Mouse (Mus musculus) liver, embryonic 11.5 days (tissue): Measurements from ENCODE around the gene Eda. TPM values are rescaled to one million over a fixed set of nuclear protein-coding genes. Genes with fewer than 3 reads are reported as not detected.

ENCODE experiments used
- ATAC-seq: fragments of 200-750 bp; cut with Nextera tagmentation; replicated peaks from 2 replicates; pipeline ENCODE4 v1.8.0; 2017; ENCODE audit warnings: moderate number of reproducible peaks, mild to moderate bottlenecking, moderate TSS enrichment, moderate library complexity; ENCODE audit not compliant: low FRiP score
- DNase-seq: peaks from one replicate; pipeline ENCODE4 v3.0.0-alpha.2; 2017; ENCODE audit warnings: low spot score
- H3K27ac ChIP-seq: fragments of 300-500 bp; sonication (generic); 2 replicates; pipeline ENCODE4 v1.5.1; 2014; ENCODE audit warnings: mild to moderate bottlenecking, low read depth, low read length, control low read depth
- H3K27me3 ChIP-seq: fragments of 300-500 bp; sonication (generic); replicated peaks from 2 replicates; pipeline ENCODE4 v1.6.1; 2014; ENCODE audit warnings: low read length, mixed read lengths; ENCODE audit not compliant: control insufficient read depth, insufficient read depth
- H3K36me3 ChIP-seq: fragments of 300-500 bp; sonication (generic); 2 replicates; pipeline ENCODE4 v1.6.1; 2014; ENCODE audit warnings: mild to moderate bottlenecking, low read length, moderate library complexity, mixed read lengths; ENCODE audit not compliant: control insufficient read depth, insufficient read depth
- H3K4me1 ChIP-seq: fragments of 300-500 bp; sonication (generic); replicated peaks from 2 replicates; pipeline ENCODE4 v1.6.1; 2014; ENCODE audit warnings: low read length, mixed read lengths; ENCODE audit not compliant: control insufficient read depth, insufficient read depth
- H3K4me2 ChIP-seq: fragments of 300-500 bp; sonication (generic); 2 replicates; pipeline ENCODE4 v1.6.1; 2014; ENCODE audit warnings: mild to moderate bottlenecking, control low read depth, moderate library complexity
- H3K4me3 ChIP-seq: fragments of 300-500 bp; sonication (generic); 2 replicates; pipeline ENCODE4 v1.5.1; 2014; ENCODE audit warnings: low read depth, low read length, control low read depth
- H3K9ac ChIP-seq: fragments of 300-500 bp; sonication (generic); 2 replicates; pipeline ENCODE4 v1.6.1; 2014; ENCODE audit warnings: low read depth, low read length, control low read depth
- H3K9me3 ChIP-seq: fragments of 300-500 bp; sonication (generic); 2 replicates; pipeline ENCODE4 v1.6.1; 2016; ENCODE audit warnings: low read length, inconsistent platforms, mixed read lengths; ENCODE audit not compliant: control insufficient read depth
- WGBS: fragments of 180-500 bp; shearing (Covaris S2); extraction: QIAGEN DNeasy Blood & Tissue Kit; methylation state at CpG from one replicate; pipeline ENCODE4 v1.1.7; 2014; 5-methylcytosine and 5-hydroxymethylcytosine counted together
- polyA plus RNA-seq: library from polyadenylated mRNA; unstranded; fragments of >200 nt; fragmentation: Nextera tagmentation; extraction: Ambion mirVana; gene quantifications from 2 replicates; pipeline ENCODE4 v1.2.1, GENCODE M21; 2014

Gene Eda
- polyA plus RNA-seq, 1 experiment from 2014 or later, result 0.80 TPM

GRCm38 (mm10) chrX:99999342-99999741 lies 23.9 kb downstream of the Eda start:
- H3K27ac ChIP-seq, result no peak overlapping the region
- H3K4me2 ChIP-seq, result no peak overlapping the region
- no peak overlapping the region for H3K4me3 ChIP-seq
- H3K27me3 ChIP-seq, result no peaks in the 10 kb centered on the region
- H3K9me3 ChIP-seq, result no peaks in the 10 kb centered on the region
- no peaks in the 10 kb centered on the region for H3K36me3 ChIP-seq
- no peak overlapping the region for H3K9ac ChIP-seq
- DNase-seq (no peak), ATAC-seq (no peak)
- 81% methylated on average over 2 of the region's 2 CpGs for WGBS
- no peaks in the 10 kb centered on the region for H3K4me1 ChIP-seq

- Histone ChIP-seq H3K36me3 (no peaks in the 10 kb centered on the region), H3K27me3 (peaks cover 3% of the 10 kb centered on the region; the same call in 1 of the 2 replicates), H3K4me1 (no peaks in the 10 kb centered on the region), H3K9ac (no peak overlapping the region), H3K4me3 (no peak overlapping the region), H3K27ac (no peak overlapping the region), H3K9me3 (no peaks in the 10 kb centered on the region), H3K4me2 (no peak overlapping the region)
- 64% methylated on average over 1 of the region's 1 CpGs for WGBS
- DNase-seq, result no peak
- no peak for ATAC-seq
Measured at GRCm38 (mm10) chrX:100118362-100118761, 143.0 kb downstream of the Eda start.

DNA sequence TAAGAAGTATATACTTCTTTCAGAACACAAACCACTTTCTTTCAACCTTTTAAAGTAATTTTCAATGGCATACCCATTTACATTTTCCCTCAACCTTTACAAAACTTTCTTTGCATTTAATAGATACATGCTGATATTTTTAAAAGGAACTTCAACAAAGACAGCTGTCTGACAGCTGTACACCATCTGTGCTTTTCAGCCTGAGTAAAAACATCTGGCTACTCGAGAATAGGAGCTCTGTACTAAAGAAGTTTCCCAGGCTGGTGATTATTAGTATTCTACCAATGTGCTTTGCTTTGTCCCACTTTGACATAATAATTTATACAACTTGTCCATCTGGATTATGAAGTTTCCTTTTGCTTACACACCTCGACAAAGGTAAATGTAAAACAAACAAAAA lies 219.9 kb downstream of the Eda start:
- Histone ChIP-seq H3K27me3 (no peaks in the 10 kb centered on the region; the same call in 1 of the 2 replicates), H3K4me2 (no peak overlapping the region), H3K9me3 (no peaks in the 10 kb centered on the region), H3K36me3 (no peaks in the 10 kb centered on the region), H3K4me3 (no peak overlapping the region), H3K9ac (no peak overlapping the region), H3K27ac (no peak overlapping the region), H3K4me1 (no peaks in the 10 kb centered on the region)
- WGBS, result 54% methylated on average over 2 of the region's 2 CpGs
- ATAC-seq, result no peak
- DNase-seq, result no peak

- DNase-seq (no peak), ATAC-seq (no peak)
- H3K4me3 ChIP-seq, result no peak overlapping the region
- no peaks in the 10 kb centered on the region for H3K36me3 ChIP-seq
- H3K27me3 ChIP-seq, result no peaks in the 10 kb centered on the region
- H3K4me1 ChIP-seq, result no peaks in the 10 kb centered on the region
- no peak overlapping the region for H3K4me2 ChIP-seq
- no peak overlapping the region for H3K27ac ChIP-seq
- no peaks in the 10 kb centered on the region for H3K9me3 ChIP-seq
- no peak overlapping the region for H3K9ac ChIP-seq
Measured at GRCm38 (mm10) chrX:100313652-100314051, 338.2 kb downstream of the Eda start.

GRCm38 (mm10) chrX:100314172-100314902 lies 338.9 kb downstream of the Eda start:
- Histone ChIP-seq H3K36me3 (no peaks in the 10 kb centered on the region), H3K4me2 (no peak overlapping the region), H3K27ac (no peak overlapping the region), H3K9ac (no peak overlapping the region), H3K4me3 (no peak overlapping the region), H3K9me3 (no peaks in the 10 kb centered on the region), H3K27me3 (no peaks in the 10 kb centered on the region), H3K4me1 (no peaks in the 10 kb centered on the region)
- no peak for ATAC-seq
- no peak for DNase-seq

GRCm38 (mm10) chrX:100340687-100341086 lies 365.3 kb downstream of the Eda start:
- no peak for ATAC-seq
- Histone ChIP-seq H3K9ac (no peak overlapping the region), H3K4me3 (no peak overlapping the region), H3K27me3 (no peaks in the 10 kb centered on the region), H3K36me3 (no peaks in the 10 kb centered on the region), H3K4me2 (no peak overlapping the region), H3K4me1 (no peaks in the 10 kb centered on the region), H3K9me3 (no peaks in the 10 kb centered on the region), H3K27ac (no peak overlapping the region)
- WGBS, result 51% methylated on average over 2 of the region's 2 CpGs
- DNase-seq, result no peak

DNA sequence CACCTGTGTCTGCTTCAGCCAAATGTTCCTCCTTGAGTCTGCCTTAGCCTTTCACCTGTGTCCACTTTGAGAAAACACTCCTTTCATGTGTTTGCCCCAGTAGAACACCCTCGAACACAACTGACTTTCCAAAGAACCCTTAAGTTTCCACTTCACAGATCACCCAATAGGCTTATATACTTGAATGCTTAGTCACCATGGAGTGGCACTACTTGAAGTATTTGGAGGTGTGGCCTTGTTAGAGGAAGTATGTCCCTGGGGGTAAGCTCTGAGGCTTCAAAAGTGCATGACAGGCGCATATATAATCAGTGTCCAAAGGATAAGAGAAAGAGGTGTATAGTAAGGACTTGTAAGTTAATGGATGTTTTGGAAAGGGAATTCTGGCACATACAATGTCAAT lies 369.0 kb downstream of the Eda start:
- Histone ChIP-seq H3K9ac (no peak overlapping the region), H3K4me2 (no peak overlapping the region), H3K4me3 (no peak overlapping the region), H3K27ac (no peak overlapping the region), H3K9me3 (no peaks in the 10 kb centered on the region), H3K36me3 (no peaks in the 10 kb centered on the region), H3K27me3 (no peaks in the 10 kb centered on the region), H3K4me1 (no peaks in the 10 kb centered on the region)
- DNase-seq (no peak), ATAC-seq (no peak)
- 75% methylated on average over 2 of the region's 2 CpGs for WGBS

- Histone ChIP-seq H3K4me1 (no peaks in the 10 kb centered on the region), H3K9ac (no peak overlapping the region), H3K4me2 (no peak overlapping the region), H3K27me3 (0 out of 2 replicates have a peak, but pooled peaks cover 4% of the 10 kb centered on the region), H3K36me3 (no peaks in the 10 kb centered on the region), H3K27ac (no peak overlapping the region), H3K9me3 (no peaks in the 10 kb centered on the region), H3K4me3 (no peak overlapping the region)
- ATAC-seq (no peak), DNase-seq (no peak)
- WGBS, result 88% methylated on average over 2 of the region's 2 CpGs
Measured at GRCm38 (mm10) chrX:100356974-100357373, 381.6 kb downstream of the Eda start.

DNA sequence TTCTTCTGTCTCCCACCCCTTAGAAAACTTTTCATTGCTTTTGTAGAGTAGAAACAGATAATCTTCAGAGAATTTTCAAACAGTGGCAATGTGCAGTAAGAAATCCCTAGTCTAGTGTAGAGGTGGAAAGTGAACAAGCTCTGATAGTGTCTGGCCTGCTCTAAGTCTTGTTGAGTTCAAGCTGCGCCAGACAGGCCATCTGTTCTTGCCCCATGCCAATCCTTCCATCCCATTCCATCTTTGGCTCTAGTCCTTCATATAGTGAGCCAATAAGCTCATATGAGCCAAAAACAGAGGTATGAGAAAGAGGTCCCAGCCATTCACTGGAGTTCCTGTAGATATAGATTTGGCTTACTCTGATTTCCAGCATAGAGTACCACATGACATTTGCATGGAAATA lies 414.5 kb downstream of the Eda start:
- Histone ChIP-seq H3K4me2 (no peak overlapping the region), H3K27ac (no peak overlapping the region), H3K9me3 (no peaks in the 10 kb centered on the region), H3K27me3 (peaks cover 5% of the 10 kb centered on the region; the same call in 1 of the 2 replicates), H3K4me1 (no peaks in the 10 kb centered on the region), H3K36me3 (no peaks in the 10 kb centered on the region), H3K9ac (no peak overlapping the region), H3K4me3 (no peak overlapping the region)
- ATAC-seq, result no peak
- no peak for DNase-seq
- 73% methylated on average over 1 of the region's 1 CpGs for WGBS
